Mouse (Mus musculus) spleen, adult 2 months (tissue): ENCODE data around the gene Alg14.

Source experiments
- CTCF ChIP-seq: fragments of 200-500 bp; IDR thresholded peaks from 2 replicates; pipeline ENCODE4 v1.5.1; 2011; ENCODE audit warnings: mild to moderate bottlenecking, inconsistent platforms; ENCODE audit not compliant: insufficient read depth, insufficient read length, insufficient replicate concordance; ENCODE audit errors: extremely low read depth
- POLR2A ChIP-seq: fragments of 200-500 bp; IDR thresholded peaks from 2 replicates; pipeline ENCODE4 v1.6.1; 2011; ENCODE audit warnings: low read depth, low read length, inconsistent platforms

GRCm38 (mm10) chr3:121364388-121364787, 72.8 kb downstream of the Alg14 start:
- TF ChIP-seq POLR2A (no peak), CTCF (no peak)
